Mouse (Mus musculus) cortical plate, adult 2 months (tissue): ENCODE data around the gene Gga2. TPM values are rescaled to one million over a fixed set of nuclear protein-coding genes. Genes with fewer than 3 reads are reported as not detected.

Experiments used
- H3K27ac ChIP-seq: fragments of 200-500 bp; 2 replicates; pipeline ENCODE4 v1.5.1; 2012; ENCODE audit warnings: low read length, control low read depth, inconsistent platforms; ENCODE audit not compliant: insufficient read depth
- H3K4me1 ChIP-seq: fragments of 200-500 bp; 2 replicates; pipeline ENCODE4 v1.6.1; 2011; ENCODE audit warnings: low read length; ENCODE audit not compliant: control insufficient read depth, insufficient read depth
- H3K4me3 ChIP-seq: fragments of 200-500 bp; 2 replicates; pipeline ENCODE4 v1.5.1; 2011; ENCODE audit warnings: mild to moderate bottlenecking, low read length, control low read depth; ENCODE audit not compliant: insufficient read depth
- CTCF ChIP-seq: fragments of 200-500 bp; IDR thresholded peaks from 2 replicates; pipeline ENCODE4 v1.5.1; 2011; ENCODE audit warnings: mild to moderate bottlenecking, control low read depth, low read length; ENCODE audit not compliant: insufficient read depth; ENCODE audit errors: extremely low read depth
- POLR2A ChIP-seq: fragments of 200-500 bp; IDR thresholded peaks from 2 replicates; pipeline ENCODE4 v1.6.1; 2011; ENCODE audit warnings: mild to moderate bottlenecking, low read length, control low read depth; ENCODE audit not compliant: insufficient read depth; ENCODE audit errors: extremely low read depth
- polyA plus RNA-seq: library from polyadenylated mRNA; depleted of rRNA; stranded (reverse); fragments of >200 nt; gene quantifications from 2 replicates; pipeline ENCODE4 v1.2.3, GENCODE M21; 2012; rRNA removed

Gene Gga2
- polyA plus RNA-seq, 1 experiment, result 31.5 TPM

DNA sequence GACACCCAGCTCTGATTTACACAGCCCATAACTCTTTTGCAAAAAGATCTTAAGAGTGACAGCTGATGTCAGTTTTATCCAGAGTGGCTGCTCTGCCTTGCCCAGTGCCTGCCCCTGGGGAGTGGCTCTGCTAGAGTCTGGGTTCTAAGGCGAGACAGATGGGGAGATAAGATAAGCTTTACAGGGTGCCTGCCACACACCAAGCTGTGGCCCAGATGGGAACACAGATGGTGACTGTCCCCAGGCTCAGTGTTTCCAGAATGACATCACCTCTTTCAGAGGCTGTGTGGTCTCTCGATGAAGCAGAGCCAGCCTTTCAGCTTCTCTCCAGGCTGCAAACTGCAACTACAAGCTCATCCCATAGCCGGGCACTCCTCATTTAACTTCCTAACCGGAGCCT, 81.3 kb downstream of the Gga2 start:
- Histone ChIP-seq H3K4me1 (peaks cover 4% of the 10 kb centered on the region; the same call in 1 of the 2 replicates), H3K4me3 (no peak overlapping the region), H3K27ac (no peak overlapping the region)
- no peak for TF ChIP-seq CTCF
- TF ChIP-seq POLR2A, result no peak

DNA sequence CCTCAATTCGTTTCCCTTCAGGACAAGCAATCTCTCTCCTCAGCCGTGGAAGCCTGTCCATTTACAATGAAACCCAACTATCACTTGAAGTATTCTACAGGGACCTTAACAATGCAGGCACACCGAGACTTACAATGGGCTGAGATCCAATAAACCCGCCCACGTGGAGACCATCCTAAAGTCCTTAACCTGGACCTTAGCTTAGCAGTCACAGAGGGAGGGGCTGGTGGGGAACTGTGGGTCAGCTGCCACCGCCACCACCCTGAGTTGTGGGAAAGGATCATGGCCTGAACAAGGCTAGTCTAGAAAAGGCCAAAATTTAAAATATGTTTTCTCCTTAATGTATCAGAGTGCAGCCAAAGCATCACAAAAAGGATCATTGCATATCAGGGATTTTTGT, 81.8 kb downstream of the Gga2 start:
- TF ChIP-seq POLR2A (no peak), CTCF (no peak)
- peaks cover 4% of the 10 kb centered on the region; the same call in 1 of the 2 replicates for H3K4me1 ChIP-seq
- no peak overlapping the region for H3K4me3 ChIP-seq
- H3K27ac ChIP-seq, result no peak overlapping the region

DNA sequence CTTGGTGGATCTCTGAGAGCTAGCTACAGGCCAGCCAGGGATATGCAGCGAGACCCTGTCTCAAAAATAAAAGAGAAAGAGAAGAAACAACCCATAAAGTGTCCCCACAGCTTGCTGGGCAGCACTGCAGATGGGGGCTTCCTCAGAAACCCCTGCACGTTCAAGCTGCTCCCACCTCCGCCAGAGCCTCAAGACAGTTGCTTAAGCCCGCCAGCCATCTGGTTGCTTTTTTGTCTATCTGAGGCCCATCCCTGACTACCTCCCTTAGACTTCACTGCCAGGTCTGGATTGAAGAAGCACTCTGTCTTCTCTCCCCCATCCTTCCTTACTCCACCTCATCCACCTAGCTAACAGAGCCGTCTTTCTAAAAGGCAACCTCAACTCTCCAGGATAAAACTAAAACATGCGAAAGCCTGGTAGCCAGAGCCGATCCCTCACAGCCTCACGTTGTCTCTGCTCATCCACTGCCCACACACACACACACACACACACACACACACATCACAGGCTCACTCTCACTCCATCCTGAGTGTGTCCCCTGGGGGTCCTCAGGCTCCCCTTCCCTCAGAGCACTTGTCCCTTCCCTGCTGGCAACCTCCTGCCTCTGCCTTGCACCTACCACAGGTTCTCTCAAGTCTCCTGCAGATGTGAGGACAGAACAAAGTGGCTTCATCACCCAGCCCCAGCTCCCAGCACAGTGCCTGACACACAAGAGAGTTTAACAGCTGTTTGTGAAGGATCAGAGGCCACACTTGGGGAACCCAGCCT, 82.7 kb downstream of the Gga2 start:
- TF ChIP-seq POLR2A (no peak), CTCF (no peak)
- Histone ChIP-seq H3K4me3 (no peak overlapping the region), H3K4me1 (peaks cover 4% of the 10 kb centered on the region; the same call in 1 of the 2 replicates), H3K27ac (no peak overlapping the region)

DNA sequence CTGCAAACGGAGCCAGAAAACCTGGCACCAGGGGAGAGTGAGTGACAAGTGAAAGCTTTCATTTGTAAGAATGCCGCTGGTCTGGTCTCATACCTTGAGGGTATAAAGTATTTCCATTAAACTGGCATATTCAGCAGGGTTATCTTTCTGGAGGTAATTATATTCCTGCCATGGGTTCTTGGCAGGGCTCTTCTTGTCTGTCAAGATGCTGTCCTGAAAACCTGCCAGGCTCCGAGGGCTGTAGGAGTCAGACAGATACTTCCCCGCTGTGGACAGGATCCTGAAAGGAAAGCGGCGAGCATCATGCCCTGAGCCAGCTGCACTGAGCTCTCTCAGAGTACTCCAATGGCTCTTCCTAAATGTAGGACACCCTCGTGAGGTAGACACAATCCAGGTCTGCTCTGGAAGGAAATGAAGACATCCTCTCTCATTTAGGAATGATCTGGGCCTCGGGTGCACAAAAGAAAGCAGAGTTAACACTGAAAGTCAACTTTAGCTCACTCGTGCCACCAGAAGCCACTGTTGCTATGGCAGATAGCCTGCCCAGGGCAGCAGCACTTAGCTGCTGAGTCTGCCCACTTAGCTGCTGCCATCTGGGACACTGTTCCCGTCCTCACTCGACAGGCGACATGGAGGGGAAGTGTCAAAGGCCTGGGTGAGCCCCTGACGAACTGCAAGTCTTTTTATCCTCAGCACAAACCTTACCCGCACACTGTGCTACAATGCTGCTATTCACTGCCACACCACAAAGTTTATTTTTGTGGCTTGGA, 84.0 kb downstream of the Gga2 start:
- TF ChIP-seq POLR2A (no peak), CTCF (no peak)
- peaks cover 4% of the 10 kb centered on the region; the same call in 1 of the 2 replicates for H3K4me1 ChIP-seq
- no peak overlapping the region for H3K27ac ChIP-seq
- no peak overlapping the region for H3K4me3 ChIP-seq

Other genes starting within 250 kb of the Gga2 start
- gene Scnn1b, start 156.2 kb downstream of the Gga2 start, polyA plus RNA-seq, result 0.06 and 0.15 TPM in 2 replicates
- gene Cog7, start 39.5 kb downstream of the Gga2 start, polyA plus RNA-seq, result 28.9 and 30.9 TPM in 2 replicates
- gene Ubfd1, start 46.0 kb upstream of the Gga2 start, polyA plus RNA-seq, result 41.4 and 42.2 TPM in 2 replicates
- 4.8 and 6.0 TPM in 2 replicates for gene Ears2, start 46.0 kb upstream of the Gga2 start, polyA plus RNA-seq
- 199 and 201 TPM in 2 replicates for gene Ndufab1, start 80.7 kb upstream of the Gga2 start, polyA plus RNA-seq
- gene Palb2, start 111.8 kb upstream of the Gga2 start, polyA plus RNA-seq, result 1.6 and 2.1 TPM in 2 replicates
- 124 and 126 TPM in 2 replicates for gene Dctn5, start 111.8 kb upstream of the Gga2 start, polyA plus RNA-seq
- 3.3 and 3.7 TPM in 2 replicates for gene Plk1, start 138.2 kb upstream of the Gga2 start, polyA plus RNA-seq
- gene Ern2, start 165.0 kb upstream of the Gga2 start, polyA plus RNA-seq, result 0.10 and 0.13 TPM in 2 replicates
- gene Chp2, start 198.3 kb upstream of the Gga2 start, polyA plus RNA-seq, result 2.2 and 2.3 TPM in 2 replicates